ENCODE assay signal across 11 mouse cellular contexts in the genomic region with DNA sequence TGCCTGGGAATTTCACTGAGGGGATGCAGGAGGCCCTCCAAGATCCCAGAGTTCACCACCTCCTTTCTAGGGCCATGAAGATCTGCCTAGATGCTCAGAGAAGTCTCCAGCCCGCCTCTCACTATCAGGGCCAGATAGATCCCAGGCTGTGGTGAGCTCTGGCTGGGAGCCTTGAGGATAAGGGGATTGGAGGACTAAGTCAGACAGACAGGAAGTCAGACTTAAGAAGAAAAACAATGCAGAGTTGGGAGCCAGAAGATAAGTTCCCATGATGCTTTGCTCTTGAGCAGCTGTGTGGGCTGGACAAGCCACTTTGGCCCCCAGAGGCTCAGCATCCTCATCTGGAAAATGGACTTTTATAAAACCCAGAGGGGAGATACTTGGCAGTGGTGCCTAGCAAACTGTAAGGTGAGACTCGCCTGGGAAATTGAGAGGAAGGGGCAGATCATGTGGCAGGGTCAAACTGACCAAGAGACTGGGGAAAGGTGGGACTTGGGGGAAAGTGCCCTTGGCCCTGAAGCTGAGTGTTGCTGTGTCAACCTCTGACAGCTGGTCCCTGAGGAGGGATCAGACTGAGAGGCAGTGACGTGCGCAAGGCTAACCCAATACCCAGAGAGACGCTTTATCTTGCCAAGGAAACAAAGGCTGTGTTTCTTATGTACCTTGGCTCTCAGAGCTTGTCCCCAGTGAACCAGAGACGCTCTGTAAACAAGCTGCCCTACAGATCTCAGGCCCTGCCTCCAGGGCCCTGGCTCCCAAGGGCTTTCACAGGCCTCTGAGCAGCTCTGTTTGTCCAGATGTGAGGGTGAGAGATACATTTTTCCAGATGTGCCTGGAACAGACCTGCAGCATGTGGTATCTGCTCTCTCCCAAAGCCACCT. TPM values are rescaled to one million over a fixed set of nuclear protein-coding genes. Genes with fewer than 3 reads are reported as not detected.
DNase-seq lines count a peak whose midpoint lies in the region; ATAC-seq and TF ChIP-seq lines count a peak whose summit lies in the region.
"Had no signal": no experiment of that assay in that cellular context is flagged by ENCODE, and none has a peak within 500 bp of the region (broad histone marks: within the 10 kb centered on the region; RNA-seq: fewer than 3 reads in every experiment).

No protein-coding gene starts in this region.

- no peak for TF ChIP-seq CTCF in gastrocnemius, adult 2 months (IDR thresholded peaks at IDR 0.05)

- H3K27ac ChIP-seq in gastrocnemius, adult 2 months = peak overlapping the region; percentile 83

- H3K4me3 ChIP-seq in gastrocnemius, adult 2 months = peak overlapping the region; percentile 74
- H3K4me3 ChIP-seq: erythroblast, embryonic 14.5 days had no signal

- DNase-seq in gastrocnemius, adult 2 months = peak; percentile 56
- no peak for DNase-seq in gastrocnemius, postnatal 4 days (ENCODE audit: low spot score in 2 of 2)
- peak; percentile 51 for DNase-seq in gastrocnemius, postnatal 14 days
- DNase-seq in heart, postnatal 36 days = peak; percentile 56 to 76
- DNase-seq in lung, postnatal 36 days = peak; percentile 55
- no peak for DNase-seq in frontal cortex, postnatal 10 days (ENCODE audit: low spot score in 2 of 2)
- no peak for DNase-seq in ovary, adult 18-20 months (ENCODE audit: low spot score)

- no peak for ATAC-seq in megakaryocyte, adult 5-6 weeks (ENCODE audit: poor library complexity, severe bottlenecking)
- ATAC-seq: midbrain, embryonic 16.5 days had no signal

- intact Hi-C loops in gastrocnemius, adult 2 months (cut with DNase I) = no loop called here
- intact Hi-C loops in gastrocnemius, postnatal 14 days (cut with DNase I; ENCODE audit: low total_unique reads) = no loop called here
- intact Hi-C loops in heart, postnatal 36 days (cut with DNase I) = no loop called here

RNA-seq across cellular contexts. Expression of a gene that starts 4.3 kb away (rescaled TPM):
- 1 to 10 TPM; 5.1 to 6.4 TPM for total RNA-seq in gastrocnemius, adult 2 months (2021)
- 10 to 100 TPM; 25.9 to 30.8 TPM for total RNA-seq in gastrocnemius, postnatal 4 days (2021)
- total RNA-seq in gastrocnemius, postnatal 14 days (2021) = 10 to 100 TPM; 11.8 to 18.1 TPM
- 10 to 100 TPM; 19.5 to 20.7 TPM for total RNA-seq in heart, postnatal 36 days (2021)
- total RNA-seq in megakaryocyte, adult 5-6 weeks (2015) = not detected in 2 replicates
- not detected in 2 replicates for total RNA-seq in megakaryocyte, adult 5-6 weeks (2017)
- total RNA-seq: hematopoietic stem cell, adult 5-6 weeks had no signal

RNA-seq across cellular contexts. Expression of a gene that starts 24.5 kb away (rescaled TPM):
- 100 to 1,000 TPM; 325 to 341 TPM for total RNA-seq in gastrocnemius, adult 2 months (2021)
- 100 to 1,000 TPM; 209 to 262 TPM for total RNA-seq in gastrocnemius, postnatal 4 days (2021)
- total RNA-seq in gastrocnemius, postnatal 14 days (2021) = 100 to 1,000 TPM; 286 to 288 TPM
- total RNA-seq in heart, postnatal 36 days (2021) = 100 to 1,000 TPM; 325 to 393 TPM
- 29.1 and 32.3 TPM in 2 replicates for total RNA-seq in megakaryocyte, adult 5-6 weeks (2015)
- total RNA-seq in megakaryocyte, adult 5-6 weeks (2017) = 30.1 and 34.8 TPM in 2 replicates

RNA-seq across cellular contexts. Expression of a gene that starts 36.3 kb away (rescaled TPM):
- total RNA-seq in gastrocnemius, adult 2 months (2021) = 10 to 100 TPM; 38.8 to 53.4 TPM
- total RNA-seq in gastrocnemius, postnatal 4 days (2021) = 1 to 10 TPM; 3.3 to 9.3 TPM
- total RNA-seq in gastrocnemius, postnatal 14 days (2021) = 10 to 100 TPM in 1 of 2 experiments, 1 to 10 TPM in 1; 7.9 to 10.7 TPM
- total RNA-seq in heart, postnatal 36 days (2021) = 10 to 100 TPM; 45.5 to 58.6 TPM
- not detected in 2 replicates for total RNA-seq in megakaryocyte, adult 5-6 weeks (2015)
- total RNA-seq in megakaryocyte, adult 5-6 weeks (2017) = not detected in 2 replicates
- total RNA-seq: hematopoietic stem cell, adult 5-6 weeks had no signal

RNA-seq across cellular contexts. Expression of a gene that starts 54.6 kb away (rescaled TPM):
- under 1 TPM in 1 of 2 experiments, not detected in 1; 0.08 TPM for total RNA-seq in gastrocnemius, adult 2 months (2021)
- total RNA-seq in gastrocnemius, postnatal 4 days (2021) = under 1 TPM; 0.29 to 0.36 TPM
- total RNA-seq in gastrocnemius, postnatal 14 days (2021) = under 1 TPM; 0.06 to 0.07 TPM
- total RNA-seq in heart, postnatal 36 days (2021) = under 1 TPM; 0.08 TPM
- not detected in 2 replicates for total RNA-seq in megakaryocyte, adult 5-6 weeks (2015)
- total RNA-seq in megakaryocyte, adult 5-6 weeks (2017) = not detected in 2 replicates
- total RNA-seq: hematopoietic stem cell, adult 5-6 weeks had no signal

Comparison
In these comparisons a context has a peak if more than half of its experiments do, and no peak if none do; other contexts are left out.
1. DNase-seq: peak in gastrocnemius, adult 2 months (single experiment), gastrocnemius, postnatal 14 days (single experiment), heart, postnatal 36 days (2 of 2) and lung, postnatal 36 days (single experiment); none in gastrocnemius, postnatal 4 days (0 of 2), frontal cortex, postnatal 10 days (0 of 2) and ovary, adult 18-20 months (single experiment).
2. RNA of a gene that starts 4.3 kb away (total RNA-seq): 25.9 to 30.8 TPM in gastrocnemius, postnatal 4 days, 19.5 to 20.7 TPM in heart, postnatal 36 days, 11.8 to 18.1 TPM in gastrocnemius, postnatal 14 days and 5.1 to 6.4 TPM in gastrocnemius, adult 2 months; not detected in megakaryocyte, adult 5-6 weeks; every median in the first group is over 4 times any median in the second.
3. RNA of a gene that starts 24.5 kb away (total RNA-seq): 325 to 393 TPM in heart, postnatal 36 days, 325 to 341 TPM in gastrocnemius, adult 2 months, 286 to 288 TPM in gastrocnemius, postnatal 14 days and 209 to 262 TPM in gastrocnemius, postnatal 4 days; 29.1 to 34.8 TPM in megakaryocyte, adult 5-6 weeks; every median in the first group is over 4 times any median in the second.
4. RNA of a gene that starts 36.3 kb away (total RNA-seq): 45.5 to 58.6 TPM in heart, postnatal 36 days, 38.8 to 53.4 TPM in gastrocnemius, adult 2 months, 7.9 to 10.7 TPM in gastrocnemius, postnatal 14 days and 3.3 to 9.3 TPM in gastrocnemius, postnatal 4 days; not detected in megakaryocyte, adult 5-6 weeks; every median in the first group is over 4 times any median in the second.